Mouse (Mus musculus) gastrocnemius, postnatal 25 days (tissue): ENCODE data around the gene Reep3. TPM values are rescaled to one million over a fixed set of nuclear protein-coding genes. Genes with fewer than 3 reads are reported as not detected.

Source experiments
- DNase-seq: peaks from one replicate; pipeline ENCODE4 v3.0.0; 2022
- total RNA-seq, 2 experiments: library from RNA; stranded (reverse); gene quantifications; 1 replicate in 1 of 2; 2 replicates in 1 of 2; pipeline ENCODE4 v1.2.3; 2021

Gene Reep3
- total RNA-seq, 2 experiments from 2014 or later = 10.3 to 12.6 TPM

- no peak for DNase-seq
These were observed 122.9 kb downstream of the Reep3 start for GRCm38 (mm10) chr10:66973866-66974265.

- no peak for DNase-seq
These were observed 123.5 kb downstream of the Reep3 start for GRCm38 (mm10) chr10:66973274-66973673.

- DNase-seq = peak; percentile 45
These were observed 126.2 kb downstream of the Reep3 start for GRCm38 (mm10) chr10:66970336-66971115.

GRCm38 (mm10) chr10:66969581-66969980 is 127.2 kb downstream of the Reep3 start:
- no peak for DNase-seq

- DNase-seq = no peak
These were observed 127.7 kb downstream of the Reep3 start for GRCm38 (mm10) chr10:66969081-66969480.

- DNase-seq = no peak
These were observed 128.2 kb downstream of the Reep3 start for GRCm38 (mm10) chr10:66968541-66968940.

- peak; percentile 41 for DNase-seq
These were observed 130.2 kb downstream of the Reep3 start for GRCm38 (mm10) chr10:66966391-66967109.

- DNase-seq = no peak
These were observed 136.6 kb downstream of the Reep3 start for GRCm38 (mm10) chr10:66960136-66960535.

Other genes starting within 250 kb of the Reep3 start
- 10 to 100 TPM; 18.1 to 23.6 TPM for gene Jmjd1c, start 820 bp downstream of the Reep3 start, total RNA-seq
- 10 to 100 TPM in 1 of 2 experiments, 1 to 10 TPM in 1; 8.6 to 10.2 TPM for gene Nrbf2, start 188.4 kb upstream of the Reep3 start, total RNA-seq